Mouse (Mus musculus): ENCODE measurements around the gene Prdm10. TPM values are rescaled to one million over a fixed set of nuclear protein-coding genes. Genes with fewer than 3 reads are reported as not detected.

Gene Prdm10
- polyA plus RNA-seq, 1 experiment = 4.1 TPM

- DNase-seq = no peak
- Histone ChIP-seq H3K27me3 (replicated peaks; ENCODE audit: control insufficient read depth, insufficient read depth, low read length) (no peaks in the 10 kb centered on the region), H3K4me1 (ENCODE audit: control insufficient read depth, insufficient read depth, low read length) (no peaks in the 10 kb centered on the region; the same call in 1 of the 2 replicates), H3K4me3 (ENCODE audit: insufficient read depth, low read depth, low read length) (no peak overlapping the region), H3K27ac (ENCODE audit: insufficient read depth, low read depth, low read length) (no peak overlapping the region; the same call in 1 of the 2 replicates), H3K36me3 (ENCODE audit: control insufficient read depth, insufficient read depth, low read length) (no peaks in the 10 kb centered on the region)
- 68% methylated on average over 7 of the region's 7 CpGs for WGBS
- TF ChIP-seq CTCF (conservative IDR thresholded peaks at IDR 0.05; ENCODE audit: insufficient read depth, insufficient read length, low read depth, low read length) (no peak), POLR2A (IDR thresholded peaks at IDR 0.05; ENCODE audit: low read depth, low read length) (no peak)
These were observed 39.1 kb upstream of the Prdm10 start for GRCm38 (mm10) chr9:31241208-31241699.

GRCm38 (mm10) chr9:31243306-31243938 lies 36.9 kb upstream of the Prdm10 start:
- DNase-seq = no peak
- Histone ChIP-seq H3K4me1 (ENCODE audit: control insufficient read depth, insufficient read depth, low read length) (peaks cover 3% of the 10 kb centered on the region; the same call in 1 of the 2 replicates), H3K27ac (ENCODE audit: insufficient read depth, low read depth, low read length) (no peak overlapping the region), H3K27me3 (replicated peaks; ENCODE audit: control insufficient read depth, insufficient read depth, low read length) (no peaks in the 10 kb centered on the region), H3K4me3 (ENCODE audit: insufficient read depth, low read depth, low read length) (no peak overlapping the region), H3K36me3 (ENCODE audit: control insufficient read depth, insufficient read depth, low read length) (no peaks in the 10 kb centered on the region)
- no peak for TF ChIP-seq CTCF (conservative IDR thresholded peaks at IDR 0.05; ENCODE audit: insufficient read depth, insufficient read length, low read depth, low read length)
- TF ChIP-seq POLR2A (IDR thresholded peaks at IDR 0.05; ENCODE audit: low read depth, low read length) = no peak
- 73% methylated on average over 18 of the region's 18 CpGs for WGBS

- TF ChIP-seq POLR2A (IDR thresholded peaks at IDR 0.05; ENCODE audit: low read depth, low read length) (no peak), CTCF (conservative IDR thresholded peaks at IDR 0.05; ENCODE audit: insufficient read depth, insufficient read length, low read depth, low read length) (no peak)
- H3K36me3 ChIP-seq (ENCODE audit: control insufficient read depth, insufficient read depth, low read length) = no peaks in the 10 kb centered on the region
- no peak overlapping the region for H3K4me3 ChIP-seq (ENCODE audit: insufficient read depth, low read depth, low read length)
- 86% methylated on average over 5 of the region's 5 CpGs for WGBS
- H3K27me3 ChIP-seq (replicated peaks; ENCODE audit: control insufficient read depth, insufficient read depth, low read length) = no peaks in the 10 kb centered on the region
- no peak overlapping the region for H3K27ac ChIP-seq (ENCODE audit: insufficient read depth, low read depth, low read length)
- H3K4me1 ChIP-seq (ENCODE audit: control insufficient read depth, insufficient read depth, low read length) = peaks cover 3% of the 10 kb centered on the region; the same call in 1 of the 2 replicates
- DNase-seq = no peak
These were observed 36.4 kb upstream of the Prdm10 start for GRCm38 (mm10) chr9:31243939-31244333.

GRCm38 (mm10) chr9:31245006-31245405 lies 35.3 kb upstream of the Prdm10 start:
- H3K4me3 ChIP-seq (ENCODE audit: insufficient read depth, low read depth, low read length) = no peak overlapping the region
- no peak overlapping the region for H3K27ac ChIP-seq (ENCODE audit: insufficient read depth, low read depth, low read length)
- WGBS = 87% methylated on average over 6 of the region's 6 CpGs
- peaks cover 3% of the 10 kb centered on the region; the same call in 1 of the 2 replicates for H3K4me1 ChIP-seq (ENCODE audit: control insufficient read depth, insufficient read depth, low read length)
- no peak for TF ChIP-seq POLR2A (IDR thresholded peaks at IDR 0.05; ENCODE audit: low read depth, low read length)
- no peak for TF ChIP-seq CTCF (conservative IDR thresholded peaks at IDR 0.05; ENCODE audit: insufficient read depth, insufficient read length, low read depth, low read length)
- no peaks in the 10 kb centered on the region for H3K36me3 ChIP-seq (ENCODE audit: control insufficient read depth, insufficient read depth, low read length)
- DNase-seq = no peak
- no peaks in the 10 kb centered on the region for H3K27me3 ChIP-seq (replicated peaks; ENCODE audit: control insufficient read depth, insufficient read depth, low read length)

GRCm38 (mm10) chr9:31246421-31246820 lies 33.9 kb upstream of the Prdm10 start:
- H3K4me1 ChIP-seq (ENCODE audit: control insufficient read depth, insufficient read depth, low read length) = peaks cover 3% of the 10 kb centered on the region; the same call in 1 of the 2 replicates
- DNase-seq = peak; percentile 18
- TF ChIP-seq CTCF (conservative IDR thresholded peaks at IDR 0.05; ENCODE audit: insufficient read depth, insufficient read length, low read depth, low read length) (no peak), POLR2A (IDR thresholded peaks at IDR 0.05; ENCODE audit: low read depth, low read length) (no peak)
- no peaks in the 10 kb centered on the region for H3K27me3 ChIP-seq (replicated peaks; ENCODE audit: control insufficient read depth, insufficient read depth, low read length)
- no peak overlapping the region for H3K4me3 ChIP-seq (ENCODE audit: insufficient read depth, low read depth, low read length)
- WGBS = 48% methylated on average over 6 of the region's 6 CpGs
- no peak overlapping the region for H3K27ac ChIP-seq (ENCODE audit: insufficient read depth, low read depth, low read length)
- H3K36me3 ChIP-seq (ENCODE audit: control insufficient read depth, insufficient read depth, low read length) = no peaks in the 10 kb centered on the region

- Histone ChIP-seq H3K27ac (ENCODE audit: insufficient read depth, low read depth, low read length) (no peak overlapping the region), H3K27me3 (replicated peaks; ENCODE audit: control insufficient read depth, insufficient read depth, low read length) (no peaks in the 10 kb centered on the region), H3K36me3 (ENCODE audit: control insufficient read depth, insufficient read depth, low read length) (no peaks in the 10 kb centered on the region), H3K4me3 (ENCODE audit: insufficient read depth, low read depth, low read length) (no peak overlapping the region), H3K4me1 (ENCODE audit: control insufficient read depth, insufficient read depth, low read length) (peaks cover 3% of the 10 kb centered on the region; the same call in 1 of the 2 replicates)
- no peak for DNase-seq
- 77% methylated on average over 8 of the region's 8 CpGs for WGBS
- no peak for TF ChIP-seq CTCF (conservative IDR thresholded peaks at IDR 0.05; ENCODE audit: insufficient read depth, insufficient read length, low read depth, low read length)
- no peak for TF ChIP-seq POLR2A (IDR thresholded peaks at IDR 0.05; ENCODE audit: low read depth, low read length)
These were observed 32.7 kb upstream of the Prdm10 start for GRCm38 (mm10) chr9:31247447-31248220.
